Mouse (Mus musculus) midbrain, postnatal 0 days (tissue): ENCODE results near the gene Cfap61. TPM values are rescaled to one million over a fixed set of nuclear protein-coding genes. Genes with fewer than 3 reads are reported as not detected.

Experiments
- ATAC-seq: fragments of 200-750 bp; cut with Nextera tagmentation; 2 replicates; pipeline ENCODE4 v1.8.0; 2017; ENCODE audit warnings: moderate number of reproducible peaks, mild to moderate bottlenecking, moderate TSS enrichment, moderate library complexity; ENCODE audit not compliant: low FRiP score
- DNase-seq: peaks from one replicate; pipeline ENCODE4 v3.0.0-alpha.2; 2015; ENCODE audit warnings: low spot score
- H3K27ac ChIP-seq: fragments of 300-500 bp; sonication (generic); 2 replicates; pipeline ENCODE4 v1.5.1; 2014; ENCODE audit warnings: low read depth, mild to moderate bottlenecking, low read length, mixed read lengths
- H3K27me3 ChIP-seq: fragments of 300-500 bp; sonication (generic); 2 replicates; pipeline ENCODE4 v1.6.1; 2014; ENCODE audit warnings: low read length, control low read depth, mixed read lengths; ENCODE audit not compliant: insufficient read depth
- H3K36me3 ChIP-seq: fragments of 300-500 bp; sonication (generic); 2 replicates; pipeline ENCODE4 v1.6.1; 2014; ENCODE audit warnings: low read length, control low read depth, mixed read lengths; ENCODE audit not compliant: insufficient read depth
- H3K4me1 ChIP-seq: fragments of 300-500 bp; sonication (generic); 2 replicates; pipeline ENCODE4 v1.6.1; 2014; ENCODE audit warnings: mild to moderate bottlenecking, control low read depth, antibody characterized with exemption, low read length, mixed read lengths; ENCODE audit not compliant: insufficient read depth
- H3K4me2 ChIP-seq: fragments of 300-500 bp; sonication (generic); 2 replicates; pipeline ENCODE4 v1.6.1; 2014; ENCODE audit warnings: low read depth, mild to moderate bottlenecking, low read length, mixed read lengths; ENCODE audit not compliant: poor library complexity, severe bottlenecking
- H3K4me3 ChIP-seq: fragments of 300-500 bp; sonication (generic); 2 replicates; pipeline ENCODE4 v1.5.1; 2014; ENCODE audit warnings: low read depth, mild to moderate bottlenecking, low read length, moderate library complexity
- H3K9ac ChIP-seq: fragments of 300-500 bp; sonication (generic); replicated peaks from 2 replicates; pipeline ENCODE4 v1.6.1; 2014; ENCODE audit warnings: mild to moderate bottlenecking, low read length, moderate library complexity, mixed read lengths; ENCODE audit not compliant: poor library complexity, severe bottlenecking
- H3K9me3 ChIP-seq: fragments of 300-500 bp; sonication (generic); 2 replicates; pipeline ENCODE4 v1.6.1; 2016; ENCODE audit warnings: low read length, control low read depth
- CTCF ChIP-seq: IDR thresholded peaks from 2 replicates; pipeline ENCODE4 v1.5.1; 2016; ENCODE audit warnings: antibody characterized with exemption, mild to moderate bottlenecking
- WGBS: fragments of 180-500 bp; shearing (Covaris S2); extraction: QIAGEN DNeasy Blood & Tissue Kit; methylation state at CpG from one replicate; pipeline ENCODE4 v1.1.7; 2014; 5-methylcytosine and 5-hydroxymethylcytosine counted together
- polyA plus RNA-seq: library from polyadenylated mRNA; unstranded; fragments of >200 nt; fragmentation: Nextera tagmentation; extraction: Ambion mirVana; gene quantifications from 2 replicates; pipeline ENCODE4 v1.2.1, GENCODE M21; 2015
- total RNA-seq: library from RNA; depleted of rRNA; stranded (reverse); fragments of >200 nt; gene quantifications from 2 replicates; pipeline ENCODE4 v1.2.3, GENCODE M21; 2014

Gene Cfap61
- total and polyA plus RNA-seq, 2 experiments from 2014 or later, result 2.5 to 3.7 TPM

DNA sequence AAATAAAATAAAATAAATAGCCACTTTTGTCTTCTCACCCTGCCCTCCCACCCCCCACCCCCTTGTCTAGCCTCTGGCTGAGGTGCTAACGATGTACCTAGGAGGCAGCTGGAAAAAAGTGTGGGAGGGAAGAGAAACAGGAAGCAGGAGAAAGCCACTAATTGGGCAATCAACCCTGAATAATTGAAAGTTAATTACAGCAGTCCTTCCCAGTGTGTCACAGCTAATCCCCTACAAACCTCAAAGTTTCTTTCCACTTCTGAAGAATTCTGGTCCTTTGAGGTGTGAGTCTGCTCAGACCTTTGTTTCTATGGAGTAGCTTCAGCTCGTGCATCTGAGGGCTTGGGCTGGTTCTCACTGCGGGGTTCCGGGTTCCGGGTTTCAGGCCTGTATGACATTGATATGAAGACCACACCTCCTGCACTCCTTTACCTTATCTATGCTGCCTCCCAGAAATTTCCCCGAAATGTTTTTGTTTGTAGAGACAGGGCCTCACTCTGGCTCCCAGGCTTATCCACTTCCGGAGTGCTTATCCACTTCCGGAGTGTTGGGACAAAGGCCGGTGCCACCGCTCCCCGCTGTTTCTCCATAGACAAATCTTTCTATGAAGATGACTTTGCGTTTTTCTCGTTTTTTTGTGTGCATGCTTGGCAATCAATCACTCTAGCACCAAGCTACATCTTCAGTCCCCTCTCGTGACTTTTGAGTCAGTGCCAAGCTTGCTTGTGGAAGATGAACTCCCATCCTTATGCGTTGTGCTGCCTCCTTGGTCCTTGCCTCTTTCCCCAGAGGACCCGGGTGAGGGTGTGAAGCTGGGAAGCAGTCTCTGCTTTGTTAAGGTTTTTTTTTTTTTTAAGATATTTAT lies 164.5 kb downstream of the Cfap61 start:
- no peak overlapping the region for H3K9ac ChIP-seq
- no peak overlapping the region for H3K4me3 ChIP-seq
- no peak overlapping the region for H3K27ac ChIP-seq
- no peaks in the 10 kb centered on the region for H3K4me1 ChIP-seq
- no peaks in the 10 kb centered on the region for H3K27me3 ChIP-seq
- no peak for TF ChIP-seq CTCF
- WGBS, result 58% methylated on average over 16 of the region's 16 CpGs
- no peaks in the 10 kb centered on the region for H3K9me3 ChIP-seq
- DNase-seq, result peak; percentile 26
- no peak for ATAC-seq
- no peaks in the 10 kb centered on the region for H3K36me3 ChIP-seq
- H3K4me2 ChIP-seq, result no peak overlapping the region

DNA sequence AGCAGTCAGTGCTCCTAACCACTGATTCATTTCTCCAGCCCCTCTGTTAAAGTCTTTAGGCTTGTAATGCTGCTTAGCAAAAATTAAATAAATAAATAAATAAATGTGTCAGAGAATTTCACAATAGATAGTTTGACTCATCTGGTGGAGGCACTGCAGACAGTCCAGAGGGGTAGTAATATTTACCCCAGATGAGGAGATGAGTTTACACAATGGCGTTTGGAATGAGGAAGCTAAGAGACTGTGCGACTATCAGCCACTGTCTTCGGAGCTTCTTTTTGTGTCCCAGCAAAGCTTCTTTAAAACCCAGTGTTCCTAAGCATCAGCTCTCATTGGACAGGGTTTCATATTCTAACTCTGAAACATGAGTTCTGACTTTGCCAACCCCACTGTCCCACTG lies 165.3 kb downstream of the Cfap61 start:
- no peak overlapping the region for H3K27ac ChIP-seq

GRCm38 (mm10) chr2:146100489-146101060 lies 166.0 kb downstream of the Cfap61 start:
- DNase-seq (peak; percentile 7), ATAC-seq (no peak)
- H3K4me1 ChIP-seq, result no peaks in the 10 kb centered on the region
- no peak overlapping the region for H3K27ac ChIP-seq
- no peak overlapping the region for H3K4me3 ChIP-seq
- WGBS, result 42% methylated on average over 10 of the region's 10 CpGs
- H3K9me3 ChIP-seq, result no peaks in the 10 kb centered on the region
- H3K27me3 ChIP-seq, result no peaks in the 10 kb centered on the region
- no peak for TF ChIP-seq CTCF
- no peak overlapping the region for H3K4me2 ChIP-seq
- no peaks in the 10 kb centered on the region for H3K36me3 ChIP-seq
- no peak overlapping the region for H3K9ac ChIP-seq

More for the DNA sequence above, 165.3 kb downstream of the Cfap61 start:
- no peak for TF ChIP-seq CTCF
- Histone ChIP-seq H3K9ac (no peak overlapping the region), H3K9me3 (no peaks in the 10 kb centered on the region), H3K4me2 (no peak overlapping the region), H3K4me1 (no peaks in the 10 kb centered on the region), H3K27me3 (no peaks in the 10 kb centered on the region), H3K4me3 (no peak overlapping the region), H3K36me3 (no peaks in the 10 kb centered on the region)
- WGBS, result 85% methylated on average over 3 of the region's 3 CpGs
- DNase-seq (no peak), ATAC-seq (no peak)

GRCm38 (mm10) chr2:146102600-146102999 lies 168.0 kb downstream of the Cfap61 start:
- no peak for DNase-seq
- no peak overlapping the region for H3K4me3 ChIP-seq
- 84% methylated on average over 3 of the region's 3 CpGs for WGBS
- no peaks in the 10 kb centered on the region for H3K4me1 ChIP-seq
- no peak overlapping the region for H3K27ac ChIP-seq
- H3K4me2 ChIP-seq, result no peak overlapping the region
- TF ChIP-seq CTCF, result no peak
- no peaks in the 10 kb centered on the region for H3K36me3 ChIP-seq
- no peaks in the 10 kb centered on the region for H3K27me3 ChIP-seq
- no peaks in the 10 kb centered on the region for H3K9me3 ChIP-seq
- H3K9ac ChIP-seq, result no peak overlapping the region
- no peak for ATAC-seq

DNA sequence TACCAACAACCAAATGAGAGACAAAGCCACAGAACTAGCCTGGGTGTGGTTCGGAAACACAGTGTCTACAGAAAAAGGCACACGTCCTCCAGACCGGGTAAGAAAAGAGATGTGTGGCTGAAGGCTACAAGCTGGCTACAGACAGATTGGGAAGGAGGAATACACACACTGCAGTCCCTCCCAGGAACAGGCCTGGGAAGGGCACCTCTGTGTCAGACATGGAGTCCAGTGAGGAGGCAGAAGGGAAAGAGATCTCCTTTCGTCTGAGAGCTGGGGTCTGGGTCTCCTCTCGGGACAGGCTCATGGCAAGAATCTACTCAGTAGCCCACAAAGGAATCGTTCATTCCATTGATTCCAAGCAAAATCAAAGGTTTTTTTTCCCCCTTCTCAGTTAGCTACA lies 170.8 kb downstream of the Cfap61 start:
- Histone ChIP-seq H3K27ac (no peak overlapping the region), H3K4me3 (no peak overlapping the region), H3K4me1 (no peaks in the 10 kb centered on the region), H3K27me3 (no peaks in the 10 kb centered on the region), H3K9me3 (no peaks in the 10 kb centered on the region), H3K36me3 (no peaks in the 10 kb centered on the region), H3K9ac (no peak overlapping the region), H3K4me2 (no peak overlapping the region)
- WGBS, result 81% methylated on average over 6 of the region's 6 CpGs
- DNase-seq (no peak), ATAC-seq (no peak)
- no peak for TF ChIP-seq CTCF

- TF ChIP-seq CTCF, result no peak
- no peaks in the 10 kb centered on the region for H3K36me3 ChIP-seq
- no peak overlapping the region for H3K9ac ChIP-seq
- H3K27me3 ChIP-seq, result no peaks in the 10 kb centered on the region
- no peaks in the 10 kb centered on the region for H3K9me3 ChIP-seq
- no peak for ATAC-seq
- 95% methylated on average over 4 of the region's 4 CpGs for WGBS
- H3K4me1 ChIP-seq, result no peaks in the 10 kb centered on the region
- no peak overlapping the region for H3K27ac ChIP-seq
- no peak overlapping the region for H3K4me3 ChIP-seq
- no peak overlapping the region for H3K4me2 ChIP-seq
- DNase-seq, result no peak
Observed at GRCm38 (mm10) chr2:146107980-146108379, 173.4 kb downstream of the Cfap61 start.
